Mouse (Mus musculus): ENCODE results near the gene Ctns.
A peak's percentile ranks its signal among the peaks of the same experiment; 100 is the strongest.

- TF ChIP-seq CTCF (conservative IDR thresholded peaks at IDR 0.05 in 1 of 2, IDR thresholded peaks at IDR 0.05 in 1 of 2; ENCODE audit: low read depth in 2 of 2, low read length in 2 of 2), result peak in 1 of 2 experiments; percentile 87; a peak in 2 of 4 replicates
- no peak for TF ChIP-seq ZNF384 (IDR thresholded peaks at IDR 0.05; ENCODE audit: low read depth, low read length)
- no peak for TF ChIP-seq ZMIZ1 (IDR thresholded peaks at IDR 0.05; ENCODE audit: low read depth, low read length)
- TF ChIP-seq KAT2A (IDR thresholded peaks at IDR 0.05; ENCODE audit: insufficient replicate concordance, low read length), result no peak
- TF ChIP-seq ZC3H11A (IDR thresholded peaks at IDR 0.05; ENCODE audit: low read depth, low read length), result no peak
- no peak for TF ChIP-seq BHLHE40 (IDR thresholded peaks at IDR 0.05; ENCODE audit: low read depth, low read length)
- TF ChIP-seq EP300 (IDR thresholded peaks at IDR 0.05; ENCODE audit: low read length), result no peak
- no peak for TF ChIP-seq POLR2A (IDR thresholded peaks at IDR 0.05; ENCODE audit: low read depth, low read length)
- TF ChIP-seq CHD2 (IDR thresholded peaks at IDR 0.05; ENCODE audit: low read length), result no peak
- TF ChIP-seq RCOR1 (conservative IDR thresholded peaks at IDR 0.05; ENCODE audit: low read depth, low read length), result no peak
- no peak for TF ChIP-seq USF1 (IDR thresholded peaks at IDR 0.05; ENCODE audit: low read depth, low read length)
- no peak for TF ChIP-seq JUN (IDR thresholded peaks at IDR 0.05; ENCODE audit: insufficient read depth, low read depth, low read length)
- no peak for TF ChIP-seq E2F4 (IDR thresholded peaks at IDR 0.05; ENCODE audit: insufficient replicate concordance, low read depth, low read length)
- no peak for TF ChIP-seq JUND (conservative IDR thresholded peaks at IDR 0.05; ENCODE audit: low read depth, low read length)
Observed at GRCm38 (mm10) chr11:73223966-73224365, 25.1 kb upstream of the Ctns start.

All from CH12.LX (cell line).